ENCODE assay signal across 28 mouse cellular contexts in genomic region chr12:85968409-85968808, GRCm38 (mm10).
DNase-seq lines count a peak whose midpoint lies in the region; ATAC-seq and TF ChIP-seq lines count a peak whose summit lies in the region.
"Had no signal": no experiment of that assay in that cellular context is flagged by ENCODE, and none has a peak within 500 bp of the region (broad histone marks: within the 10 kb centered on the region; RNA-seq: fewer than 3 reads in every experiment).

No protein-coding gene starts in this region.

- no peak overlapping the region for H3K4me3 ChIP-seq in forebrain, embryonic 14.5 days (ENCODE audit: low read depth, low read length)
- no peak overlapping the region for H3K4me3 ChIP-seq in forebrain, embryonic 15.5 days
- H3K4me3 ChIP-seq in hindbrain, embryonic 10.5 days, result no peak overlapping the region
- no peak overlapping the region for H3K4me3 ChIP-seq in hindbrain, embryonic 16.5 days (ENCODE audit: low read length)
- no peak overlapping the region for H3K4me3 ChIP-seq in midbrain, postnatal 0 days (ENCODE audit: low read depth, low read length)
- H3K4me3 ChIP-seq in midbrain, embryonic 14.5 days (replicated peaks; ENCODE audit: low read depth, low read length), result no peak overlapping the region
- H3K4me3 ChIP-seq: gastrocnemius, adult 2 months; heart, embryonic 13.5 days; midbrain, embryonic 10.5 days; neural tube, embryonic 13.5 days had no signal

- no peaks in the 10 kb centered on the region for H3K4me1 ChIP-seq in forebrain, embryonic 14.5 days (ENCODE audit: control insufficient read depth, insufficient read depth, low read length)
- H3K4me1 ChIP-seq in forebrain, embryonic 15.5 days, result no peaks in the 10 kb centered on the region
- no peaks in the 10 kb centered on the region; the same call in 1 of the 2 replicates for H3K4me1 ChIP-seq in hindbrain, embryonic 10.5 days (replicated peaks)
- H3K4me1 ChIP-seq in hindbrain, embryonic 16.5 days (ENCODE audit: control insufficient read depth, insufficient read depth, low read depth, low read length), result peaks cover 14% of the 10 kb centered on the region
- no peaks in the 10 kb centered on the region for H3K4me1 ChIP-seq in midbrain, postnatal 0 days (ENCODE audit: insufficient read depth, low read length)
- H3K4me1 ChIP-seq in midbrain, embryonic 14.5 days (ENCODE audit: control insufficient read depth, insufficient read depth, low read length), result no peaks in the 10 kb centered on the region

- no peak for TF ChIP-seq POLR2A in brain, embryonic 14.5 days (IDR thresholded peaks at IDR 0.05; ENCODE audit: borderline replicate concordance, extremely low read depth, insufficient read depth, insufficient read length, poor library complexity, severe bottlenecking)

- no peak for ATAC-seq in forebrain, embryonic 14.5 days
- no peak for ATAC-seq in forebrain, embryonic 15.5 days (replicated peaks)
- ATAC-seq in hindbrain, embryonic 16.5 days, result no peak
- ATAC-seq in midbrain, postnatal 0 days (ENCODE audit: low FRiP score), result no peak
- no peak for ATAC-seq in midbrain, embryonic 14.5 days (ENCODE audit: low FRiP score, low TSS enrichment)
- ATAC-seq: forebrain, postnatal 0 days; intestine, embryonic 16.5 days; midbrain, embryonic 16.5 days; Patski had no signal

- H3K27ac ChIP-seq in forebrain, embryonic 14.5 days (ENCODE audit: low read depth, low read length), result no peak overlapping the region
- H3K27ac ChIP-seq in forebrain, embryonic 15.5 days (replicated peaks), result no peak overlapping the region
- H3K27ac ChIP-seq in hindbrain, embryonic 10.5 days, result 0 out of 2 replicates have a peak overlapping the region, but pooled peaks have one; percentile 2
- no peak overlapping the region for H3K27ac ChIP-seq in hindbrain, embryonic 16.5 days (ENCODE audit: low read depth, low read length)
- H3K27ac ChIP-seq in midbrain, postnatal 0 days (ENCODE audit: low read depth, low read length), result no peak overlapping the region
- H3K27ac ChIP-seq in midbrain, embryonic 14.5 days (replicated peaks; ENCODE audit: low read depth, low read length), result no peak overlapping the region
- H3K27ac ChIP-seq: gastrocnemius, adult 2 months; heart, embryonic 13.5 days; kidney, postnatal 0 days; liver, embryonic 14.5 days; midbrain, embryonic 10.5 days; neural tube, embryonic 13.5 days had no signal

- TF ChIP-seq CTCF in midbrain, postnatal 0 days (IDR thresholded peaks at IDR 0.05), result no peak
- no peak for TF ChIP-seq CTCF in brain, embryonic 14.5 days (IDR thresholded peaks at IDR 0.05; ENCODE audit: borderline replicate concordance, extremely low read depth, insufficient read depth, insufficient read length)

- no peak overlapping the region for H3K9ac ChIP-seq in forebrain, embryonic 14.5 days (ENCODE audit: low read length)
- H3K9ac ChIP-seq in forebrain, embryonic 15.5 days (replicated peaks), result no peak overlapping the region
- no peak overlapping the region for H3K9ac ChIP-seq in hindbrain, embryonic 16.5 days (ENCODE audit: low read depth, low read length)
- no peak overlapping the region for H3K9ac ChIP-seq in midbrain, postnatal 0 days (replicated peaks; ENCODE audit: low read length, poor library complexity, severe bottlenecking)
- no peak overlapping the region for H3K9ac ChIP-seq in midbrain, embryonic 14.5 days (replicated peaks; ENCODE audit: low read length)
- H3K9ac ChIP-seq: forebrain, postnatal 0 days; heart, embryonic 13.5 days; liver, embryonic 14.5 days; neural tube, embryonic 13.5 days had no signal

- H3K9me3 ChIP-seq in forebrain, embryonic 14.5 days (replicated peaks; ENCODE audit: control insufficient read depth, low read length), result no peaks in the 10 kb centered on the region
- H3K9me3 ChIP-seq in forebrain, embryonic 15.5 days, result no peaks in the 10 kb centered on the region
- H3K9me3 ChIP-seq in hindbrain, embryonic 10.5 days, result no peaks in the 10 kb centered on the region
- no peaks in the 10 kb centered on the region for H3K9me3 ChIP-seq in hindbrain, embryonic 16.5 days (ENCODE audit: control insufficient read depth, low read length)
- H3K9me3 ChIP-seq in midbrain, postnatal 0 days (ENCODE audit: low read length), result no peaks in the 10 kb centered on the region
- no peaks in the 10 kb centered on the region for H3K9me3 ChIP-seq in midbrain, embryonic 14.5 days (ENCODE audit: control insufficient read depth, low read length)
- H3K9me3 ChIP-seq: heart, embryonic 13.5 days; midbrain, embryonic 10.5 days; neural tube, embryonic 13.5 days had no signal

- 0 out of 2 replicates have a peak, but pooled peaks cover 6% of the 10 kb centered on the region for H3K36me3 ChIP-seq in forebrain, embryonic 14.5 days (ENCODE audit: control insufficient read depth, insufficient read depth, low read length)
- no peaks in the 10 kb centered on the region for H3K36me3 ChIP-seq in forebrain, embryonic 15.5 days
- peaks cover 4% of the 10 kb centered on the region; the same call in 1 of the 2 replicates for H3K36me3 ChIP-seq in hindbrain, embryonic 10.5 days
- H3K36me3 ChIP-seq in hindbrain, embryonic 16.5 days (ENCODE audit: control insufficient read depth, insufficient read depth, low read length), result no peaks in the 10 kb centered on the region
- no peaks in the 10 kb centered on the region for H3K36me3 ChIP-seq in midbrain, postnatal 0 days (ENCODE audit: insufficient read depth, low read length)
- H3K36me3 ChIP-seq in midbrain, embryonic 14.5 days (ENCODE audit: control insufficient read depth, insufficient read depth, low read length), result 0 out of 2 replicates have a peak, but pooled peaks cover 9% of the 10 kb centered on the region
- H3K36me3 ChIP-seq: heart, embryonic 13.5 days; neural tube, embryonic 13.5 days had no signal

- no peaks in the 10 kb centered on the region for H3K27me3 ChIP-seq in forebrain, embryonic 14.5 days (replicated peaks; ENCODE audit: control insufficient read depth, insufficient read depth, low read length)
- H3K27me3 ChIP-seq in forebrain, embryonic 15.5 days, result no peaks in the 10 kb centered on the region
- H3K27me3 ChIP-seq in hindbrain, embryonic 10.5 days (ENCODE audit: insufficient read depth, poor library complexity, severe bottlenecking), result no peaks in the 10 kb centered on the region
- no peaks in the 10 kb centered on the region for H3K27me3 ChIP-seq in hindbrain, embryonic 16.5 days (replicated peaks; ENCODE audit: control insufficient read depth, insufficient read depth, low read length)
- H3K27me3 ChIP-seq in midbrain, postnatal 0 days (ENCODE audit: insufficient read depth, low read length), result no peaks in the 10 kb centered on the region
- no peaks in the 10 kb centered on the region for H3K27me3 ChIP-seq in midbrain, embryonic 14.5 days (ENCODE audit: control insufficient read depth, insufficient read depth, low read length)
- H3K27me3 ChIP-seq: heart, embryonic 13.5 days; neural tube, embryonic 13.5 days; Patski had no signal

- WGBS in forebrain, embryonic 14.5 days, result 66% methylated on average over 4 of the region's 4 CpGs
- 66% methylated on average over 4 of the region's 4 CpGs for WGBS in forebrain, embryonic 15.5 days
- WGBS in hindbrain, embryonic 10.5 days, result 82% methylated on average over 4 of the region's 4 CpGs
- 70% methylated on average over 4 of the region's 4 CpGs for WGBS in hindbrain, embryonic 16.5 days
- WGBS in midbrain, postnatal 0 days, result 80% methylated on average over 4 of the region's 4 CpGs
- 76% methylated on average over 4 of the region's 4 CpGs for WGBS in midbrain, embryonic 14.5 days

- DNase-seq in forebrain, embryonic 14.5 days (ENCODE audit: low spot score), result peak; percentile 39
- no peak for DNase-seq in hindbrain, embryonic 10.5 days (ENCODE audit: low spot score)
- DNase-seq in midbrain, postnatal 0 days (ENCODE audit: low spot score), result peak; percentile 55
- no peak for DNase-seq in midbrain, embryonic 14.5 days
- DNase-seq in brain, embryonic 14.5 days (ENCODE audit: low read depth), result peak; percentile 65
- DNase-seq in lung, postnatal 10 days, result no peak
- DNase-seq: adrenal gland, postnatal 10 days; cerebellum, postnatal 36 days; forebrain, postnatal 0 days; gastrocnemius, adult 2 months; gastrocnemius, postnatal 36 days; heart, postnatal 10 days; kidney, adult 8-10 months; layer of hippocampus, adult 9-11 months; liver; lung, adult 2 months; thymus, adult 2 months; thymus, postnatal 36 days had no signal

- no peak overlapping the region for H3K4me2 ChIP-seq in forebrain, embryonic 14.5 days (ENCODE audit: low read length)
- H3K4me2 ChIP-seq in forebrain, embryonic 15.5 days (replicated peaks), result no peak overlapping the region
- no peak overlapping the region for H3K4me2 ChIP-seq in hindbrain, embryonic 16.5 days (ENCODE audit: low read length)
- no peak overlapping the region for H3K4me2 ChIP-seq in midbrain, postnatal 0 days (ENCODE audit: low read depth, low read length, poor library complexity, severe bottlenecking)
- no peak overlapping the region for H3K4me2 ChIP-seq in midbrain, embryonic 14.5 days (ENCODE audit: low read length)
- H3K4me2 ChIP-seq: heart, embryonic 13.5 days; neural tube, embryonic 13.5 days had no signal

Comparison
In these comparisons a context has a peak if more than half of its experiments do, and no peak if none do; other contexts are left out.
1. DNase-seq: peak in forebrain, embryonic 14.5 days (single experiment), midbrain, postnatal 0 days (single experiment) and brain, embryonic 14.5 days (single experiment); none in hindbrain, embryonic 10.5 days (single experiment), midbrain, embryonic 14.5 days (single experiment) and lung, postnatal 10 days (single experiment).